Mouse (Mus musculus) mouse embryonic stem cell (cell line): Measurements from ENCODE around the gene Tmc7.

Experiments used
- in situ Hi-C, 2 experiments: fragments of 300-500 bp; cut with MboI; formaldehyde crosslinking; loops; 1 replicate in 1 of 2; 3 replicates in 1 of 2; pipeline ENCODE4 v1.14.3; 2019 to 2020; ENCODE audit warnings: low sequenced_read_pairs in 2 of 2, low pct_unique_long_range_greater_than_20kb in 1 of 2, mixed read lengths in 1 of 2; ENCODE audit not compliant: unreplicated experiment in 1 of 2

The Tmc7 gene

DNA sequence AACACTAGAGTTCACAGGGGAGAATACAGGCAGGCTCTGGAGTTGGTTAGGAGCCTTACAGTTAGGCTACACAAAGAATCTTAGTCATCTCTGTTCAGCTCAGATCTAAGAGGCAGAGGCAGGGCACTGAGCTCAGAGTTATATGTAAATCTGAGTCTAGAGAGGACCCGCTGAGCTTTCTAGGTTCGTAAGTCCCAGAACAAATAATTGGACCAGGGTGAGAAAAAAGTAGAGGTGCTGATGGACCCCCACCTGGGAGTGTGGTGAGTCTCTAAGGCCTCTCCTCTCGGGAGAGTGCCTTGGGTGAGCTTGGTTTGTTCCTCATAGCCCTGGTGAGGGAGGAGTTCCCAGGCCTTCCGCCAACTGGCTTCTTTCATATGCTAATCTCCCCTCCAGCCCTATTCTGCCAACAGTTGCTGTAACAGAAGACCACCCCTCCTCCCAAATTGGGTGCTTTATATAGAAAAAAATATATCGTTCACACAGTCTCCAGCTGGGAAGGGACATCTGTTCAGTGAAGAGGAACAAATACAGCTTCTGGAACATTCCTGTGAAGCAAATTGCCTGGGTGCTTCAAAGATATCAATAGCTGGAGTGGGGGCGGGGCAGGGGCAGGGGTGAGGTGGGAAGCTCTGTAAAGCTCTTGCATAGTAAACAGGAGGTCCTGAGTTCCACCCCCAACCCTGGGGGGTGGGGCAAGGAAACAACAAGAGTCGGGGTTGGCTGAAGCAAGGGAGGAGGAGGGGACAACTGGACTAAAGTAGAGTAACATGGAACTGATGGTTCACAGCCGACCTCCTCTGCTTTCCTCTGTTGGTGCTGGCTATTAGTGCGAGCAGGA is 9.3 kb upstream of the Tmc7 start:
- in situ Hi-C loops = loop anchor here in 1 of 2 experiments (10.0 kb wide), 1 partner anchor 101 kb away; no protein-coding TSS in a partner anchor

DNA sequence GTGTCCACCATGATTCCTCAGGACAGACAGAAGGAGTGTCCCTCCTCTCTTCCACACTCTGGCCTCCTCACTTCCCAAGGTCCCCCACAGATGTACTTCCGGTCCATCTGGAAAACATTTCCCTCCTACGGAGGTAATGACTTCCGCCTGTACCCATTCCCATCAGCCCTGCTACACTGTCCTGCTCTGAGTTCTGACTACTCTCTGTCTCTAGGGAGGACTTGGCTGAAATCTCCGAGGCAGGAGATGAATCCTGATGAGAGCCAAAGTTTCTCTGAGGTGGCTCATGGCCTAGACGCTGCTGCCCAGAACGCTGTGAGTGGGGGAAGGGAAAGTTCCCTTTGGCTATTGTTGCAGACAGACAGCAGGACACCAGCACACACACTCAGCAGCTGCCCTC is 7.6 kb upstream of the Tmc7 start:
- in situ Hi-C loops = loop anchor here in 1 of 2 experiments (10.0 kb wide), 1 partner anchor 103 kb away; no protein-coding TSS in a partner anchor

DNA sequence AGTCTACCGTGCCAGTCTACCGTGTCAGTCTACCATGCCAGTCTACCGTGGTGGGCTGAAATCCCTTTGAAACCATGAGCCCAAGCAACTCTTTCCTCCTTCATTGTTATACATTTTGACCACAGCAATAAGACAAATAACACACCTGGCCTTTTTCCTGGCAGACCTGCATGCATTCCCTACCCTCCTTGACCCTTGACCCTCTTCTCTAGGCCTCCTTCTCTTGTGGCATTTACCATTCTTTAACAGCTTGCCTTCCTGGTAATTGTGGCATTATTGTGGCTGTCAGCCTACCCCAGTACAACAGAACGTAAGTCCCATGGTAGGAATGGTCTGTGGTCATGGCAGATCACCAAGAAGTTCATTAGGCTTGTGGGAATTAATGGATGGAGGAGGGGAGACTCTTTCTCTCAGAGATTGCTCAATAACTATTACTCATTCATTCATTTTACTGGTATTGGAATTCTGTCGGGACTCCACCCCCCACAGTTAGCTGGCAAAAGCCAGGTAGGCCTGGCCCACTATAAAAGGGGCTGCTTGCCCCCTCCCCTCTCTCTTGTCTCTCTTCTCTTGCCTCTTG is 6.3 kb upstream of the Tmc7 start:
- in situ Hi-C loops = loop anchor here in 1 of 2 experiments (10.0 kb wide), 1 partner anchor 104 kb away; no protein-coding TSS in a partner anchor

DNA sequence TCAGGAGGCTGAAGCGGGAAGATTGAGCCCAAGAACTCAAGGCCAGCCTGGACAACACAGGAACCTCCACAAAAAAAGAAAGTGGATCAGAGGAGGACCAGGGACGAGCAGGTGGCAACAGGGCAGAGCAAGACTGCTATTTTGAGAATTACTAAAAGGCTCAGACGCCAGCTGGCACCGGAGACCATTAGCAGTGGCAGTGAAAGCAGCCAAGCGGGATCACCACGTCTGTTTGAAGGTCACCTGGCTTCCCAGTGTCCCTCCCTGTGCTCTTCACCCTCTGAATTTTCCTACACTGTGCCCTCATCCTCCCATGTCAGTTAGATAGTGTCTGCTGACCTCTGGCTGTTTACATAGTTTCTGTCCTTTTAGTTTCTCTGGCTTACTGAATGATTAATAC is 1.3 kb upstream of the Tmc7 start:
- in situ Hi-C loops = no loop called here

DNA sequence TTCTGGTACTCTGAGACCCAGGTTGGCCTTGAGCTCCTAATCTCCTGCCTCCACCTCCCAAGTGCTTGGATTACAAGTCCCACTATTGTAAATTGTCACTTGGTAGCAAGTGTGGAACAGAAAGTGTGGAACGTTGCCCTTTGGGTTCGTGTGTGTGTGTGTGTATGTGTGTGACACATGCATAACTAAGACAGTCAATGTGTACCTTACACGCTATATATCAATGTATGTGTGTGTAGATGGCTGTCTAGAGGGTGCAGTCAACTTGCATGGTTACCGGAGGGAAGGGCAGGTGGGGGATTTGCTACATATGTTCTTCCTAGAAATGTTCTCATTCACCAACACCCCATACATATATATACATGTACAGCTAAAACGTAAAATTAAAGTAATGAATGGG is 390 bp upstream of the Tmc7 start:
- in situ Hi-C loops = no loop called here

DNA sequence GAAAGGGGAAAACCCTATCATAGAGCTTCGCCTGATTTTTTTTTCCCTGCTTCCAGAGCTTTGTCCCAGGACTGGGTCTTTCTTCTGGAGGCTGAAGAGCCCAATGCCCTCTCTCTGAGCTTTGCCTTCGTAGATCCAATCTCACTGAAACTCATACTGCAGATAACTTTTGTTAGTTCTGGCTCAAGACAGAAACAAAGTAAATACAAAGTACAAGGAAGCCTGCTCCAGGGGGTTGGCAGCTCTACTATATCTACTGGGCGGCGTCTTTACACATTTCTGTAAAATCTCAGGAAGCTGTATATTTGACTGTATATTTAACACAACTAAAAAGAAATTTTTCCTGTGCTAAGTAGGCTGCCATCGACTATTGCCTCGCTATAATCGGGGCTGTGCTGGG is 715 bp downstream of the Tmc7 start:
- in situ Hi-C loops = no loop called here

DNA sequence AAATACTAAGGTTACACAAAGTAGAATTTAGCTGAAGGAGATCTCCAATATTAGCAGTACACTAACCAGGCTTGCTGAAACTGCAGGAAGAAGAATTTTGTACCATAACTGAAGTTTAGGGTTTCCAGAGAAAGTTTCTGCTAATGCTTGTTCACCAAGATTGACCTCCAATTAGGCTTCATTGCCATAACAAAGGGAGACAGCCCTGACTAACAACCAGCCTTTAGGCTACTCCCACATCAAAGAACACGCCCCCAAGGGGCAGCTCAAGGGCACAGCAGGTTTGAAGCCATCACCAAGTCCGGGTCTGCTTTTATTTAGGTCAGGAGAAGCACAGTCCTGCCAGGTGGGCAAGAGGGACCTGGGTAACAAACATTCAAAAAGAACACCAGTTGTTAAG is 4.6 kb downstream of the Tmc7 start:
- in situ Hi-C loops = no loop called here

DNA sequence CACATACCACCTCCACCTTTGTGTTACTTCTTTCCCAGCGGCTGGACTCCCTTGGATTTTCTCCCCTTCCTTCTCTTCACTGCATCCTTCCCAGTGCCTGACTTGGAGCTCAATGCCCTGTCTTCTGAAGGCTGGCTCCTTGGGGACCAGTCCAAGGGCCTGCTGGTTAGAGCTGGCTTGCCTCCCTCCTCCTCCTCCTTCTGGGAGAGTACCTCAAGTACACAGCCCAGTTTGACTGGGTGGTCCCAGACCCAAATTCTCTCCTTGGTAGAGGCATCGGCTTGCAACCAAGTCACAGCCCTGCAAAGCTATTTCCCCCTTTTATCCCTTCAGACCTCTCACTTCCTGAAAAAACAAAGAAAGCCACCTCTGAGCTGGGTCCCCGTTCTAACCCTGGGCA is 6.3 kb downstream of the Tmc7 start:
- in situ Hi-C loops = no loop called here

DNA sequence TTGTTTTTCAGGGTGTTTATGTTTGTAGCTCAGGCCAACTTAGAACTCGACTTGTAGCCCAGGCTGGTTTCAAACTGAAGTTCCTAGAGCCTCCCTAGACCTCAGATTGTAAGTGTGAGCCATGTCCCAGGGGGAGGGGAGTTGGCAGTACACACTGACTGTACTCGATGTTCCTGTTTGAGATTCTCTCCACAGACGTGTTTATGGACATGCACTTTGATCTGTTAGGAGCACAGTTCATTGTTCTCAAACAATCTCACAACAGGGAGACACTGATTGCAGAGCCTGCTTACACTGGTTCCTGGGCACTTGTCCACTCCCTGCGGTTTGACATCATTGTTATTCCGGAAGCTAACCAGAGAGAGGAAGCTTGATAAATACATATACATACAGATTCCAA is 12.5 kb downstream of the Tmc7 start:
- in situ Hi-C loops = no loop called here

DNA sequence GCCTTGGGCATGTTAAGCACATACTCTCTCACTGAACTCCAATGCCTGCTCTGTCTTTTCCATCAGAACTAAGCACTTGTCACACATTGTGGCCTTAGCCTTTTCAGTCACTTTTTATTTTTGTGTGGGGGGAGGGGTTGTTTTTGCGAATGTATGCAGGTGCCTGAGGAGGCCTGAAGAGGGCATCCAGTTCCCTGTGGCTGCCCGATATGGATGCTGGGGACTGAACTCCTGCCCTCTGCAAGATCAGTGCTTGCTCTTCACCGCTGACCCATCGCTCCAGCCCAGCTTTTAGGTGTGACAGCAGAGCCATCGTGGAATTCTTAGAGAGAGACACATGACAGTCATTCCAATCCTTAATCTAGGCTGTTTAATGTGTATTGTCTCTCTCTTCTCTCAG is 13.2 kb downstream of the Tmc7 start:
- in situ Hi-C loops = no loop called here

DNA sequence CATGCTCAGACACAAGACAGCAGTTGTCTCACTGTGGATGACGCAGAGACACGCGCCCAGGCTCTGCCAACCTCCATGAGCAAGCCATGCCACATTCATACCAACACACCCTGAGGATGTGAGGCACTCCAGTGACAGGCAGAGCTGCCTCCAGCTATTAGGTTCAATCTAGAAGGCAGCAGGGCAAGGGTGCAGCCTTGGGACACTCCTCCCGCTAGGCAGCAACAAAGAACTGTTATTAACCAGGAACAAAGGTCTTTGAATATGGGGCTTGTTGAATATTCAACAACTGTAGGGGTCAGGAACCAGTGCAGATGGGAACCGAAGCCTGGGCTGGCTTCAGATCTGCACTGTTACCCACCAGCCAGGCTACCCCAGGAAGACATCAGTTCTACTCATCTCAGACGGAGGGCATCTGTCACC is 15.4 kb downstream of the Tmc7 start:
- in situ Hi-C loops = no loop called here

DNA sequence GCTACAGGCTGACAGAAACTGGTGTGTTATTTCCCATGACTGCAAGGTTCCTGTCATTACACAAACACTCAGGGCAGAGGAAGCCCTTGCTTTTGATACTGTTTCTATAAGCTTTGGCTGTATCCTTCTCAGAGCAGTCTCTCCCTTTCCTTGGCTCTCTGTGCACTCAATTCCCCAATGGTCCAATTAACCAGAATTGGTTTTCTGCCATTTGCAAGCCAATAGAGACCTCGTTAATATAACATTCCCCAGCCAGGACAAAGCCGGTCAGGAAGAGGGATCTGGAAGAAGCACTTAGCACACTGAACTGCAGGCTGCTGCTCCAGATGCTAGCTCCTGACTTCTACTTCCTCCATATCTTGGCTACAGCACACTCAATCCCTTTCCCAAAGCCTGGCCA is 30.2 kb downstream of the Tmc7 start:
- in situ Hi-C loops = no loop called here

DNA sequence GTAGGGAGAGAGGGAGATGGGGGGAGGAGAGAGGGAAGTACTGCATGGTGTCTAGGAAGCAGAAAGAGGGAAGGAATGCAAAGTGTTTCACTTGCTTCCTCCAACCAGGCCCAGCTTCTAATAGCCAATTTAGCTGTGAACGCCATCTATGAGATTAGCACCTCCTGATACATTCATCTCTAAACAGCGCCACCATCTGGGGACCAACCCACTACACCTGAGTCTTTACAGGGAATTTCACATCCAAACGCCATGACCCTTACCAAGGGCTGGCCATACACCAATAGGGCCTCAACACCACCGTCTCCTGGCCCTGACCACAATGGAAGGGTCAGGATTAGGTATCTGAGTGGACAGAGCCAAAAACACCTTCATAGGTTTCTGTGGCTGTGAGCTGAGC is 30.7 kb downstream of the Tmc7 start:
- in situ Hi-C loops = no loop called here

DNA sequence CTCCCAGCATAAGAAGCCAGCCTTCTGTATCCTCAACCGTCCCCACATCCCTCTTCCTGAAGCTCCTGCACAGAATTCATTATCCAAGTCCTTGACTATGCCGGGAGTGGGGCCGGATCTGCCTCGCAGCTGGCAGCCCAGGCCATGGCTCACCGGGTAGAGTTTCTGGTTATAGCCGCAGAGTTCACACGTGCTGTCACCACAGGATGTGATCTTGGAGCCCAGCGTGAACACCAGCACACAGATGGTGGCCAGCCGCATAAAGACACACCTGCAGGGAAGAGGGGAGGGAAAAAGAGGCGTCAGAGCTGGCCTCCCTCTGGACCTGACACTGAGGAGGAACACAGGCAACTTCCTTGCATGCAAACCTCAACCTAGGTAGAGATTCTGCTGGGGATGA is 37.1 kb downstream of the Tmc7 start:
- in situ Hi-C loops = no loop called here

DNA sequence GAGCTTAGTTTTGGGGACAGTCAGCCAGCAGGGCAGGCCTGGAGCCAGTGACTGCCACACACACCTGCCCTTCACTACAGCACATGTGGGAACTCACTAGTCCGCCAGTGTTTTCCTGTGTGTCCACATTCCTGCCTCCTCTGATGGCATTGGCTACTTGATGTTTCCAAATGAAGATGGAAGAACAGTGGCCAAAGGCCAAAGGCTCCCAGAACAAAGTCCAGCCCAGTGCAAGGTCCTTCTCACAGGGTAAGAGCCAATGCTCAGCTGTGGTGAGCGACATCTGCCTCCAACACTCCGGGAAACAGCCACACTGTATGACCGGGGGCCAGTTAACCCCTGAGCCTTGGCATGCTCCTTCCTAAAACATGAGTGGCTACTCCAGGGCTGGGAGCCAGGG is 40.4 kb downstream of the Tmc7 start:
- in situ Hi-C loops = no loop called here

DNA sequence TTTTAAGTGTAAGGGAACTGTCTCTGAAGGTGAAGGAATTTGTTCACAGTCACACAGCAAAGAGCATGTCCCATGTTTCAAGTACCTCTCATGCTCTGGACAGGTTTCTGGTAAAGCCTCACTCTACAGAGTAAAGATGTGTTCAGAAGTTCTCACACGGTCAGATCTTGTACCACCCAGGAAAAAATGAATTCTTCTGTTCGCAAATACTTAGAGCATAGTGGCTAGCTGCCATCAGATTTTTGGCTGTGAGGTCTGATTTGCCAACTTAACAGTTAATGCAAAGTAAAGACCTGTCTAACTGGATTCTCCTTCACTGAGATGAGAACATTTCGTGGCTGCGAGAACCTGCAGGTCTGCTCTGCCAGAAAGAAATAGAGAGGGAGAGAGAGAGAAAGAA is 49.5 kb downstream of the Tmc7 start:
- in situ Hi-C loops = no loop called here

DNA sequence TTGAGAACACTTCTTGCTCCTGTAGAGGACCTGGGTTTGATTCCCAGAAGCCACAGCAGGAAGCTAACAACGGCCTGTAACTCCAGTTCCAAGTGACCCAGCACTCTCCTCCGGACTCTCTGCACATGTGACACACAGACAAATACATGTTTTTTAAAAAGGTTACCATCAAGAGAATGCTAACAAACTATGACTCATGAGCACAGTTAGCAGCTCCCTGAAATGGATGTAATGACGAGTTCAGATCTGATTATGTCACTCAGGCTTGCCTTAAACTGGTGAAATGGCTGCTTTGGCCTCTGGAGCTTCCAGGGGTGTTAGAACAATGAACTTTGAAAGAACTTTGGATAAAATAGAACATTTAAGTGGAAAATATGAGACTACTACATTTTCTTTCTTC is 50.2 kb downstream of the Tmc7 start:
- in situ Hi-C loops = no loop called here

DNA sequence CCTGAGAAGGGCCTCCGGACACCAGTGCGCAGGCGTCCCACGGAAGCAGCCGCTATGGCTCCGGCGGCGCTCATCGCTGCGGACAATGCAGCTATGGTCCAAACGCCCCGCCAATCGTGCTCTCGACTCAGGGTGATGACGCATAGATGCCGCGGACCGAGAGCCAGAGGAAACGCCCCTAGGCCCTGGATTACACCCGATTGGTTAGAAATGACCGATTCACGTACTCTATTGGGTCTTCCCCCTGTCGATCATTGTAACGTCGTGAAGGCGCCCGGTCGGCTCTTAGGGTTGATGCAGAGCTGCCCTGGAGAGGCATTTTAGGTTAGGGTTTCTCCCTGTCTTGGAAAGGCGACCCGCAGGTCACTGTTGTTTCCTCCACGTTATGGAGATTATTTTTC is 51.4 kb downstream of the Tmc7 start, which contains the start of gene Coq7:
TSS of gene Coq7 (minus strand) at position 179 of the 401 bp plus-strand sequence.
- in situ Hi-C loops = no loop called here

DNA sequence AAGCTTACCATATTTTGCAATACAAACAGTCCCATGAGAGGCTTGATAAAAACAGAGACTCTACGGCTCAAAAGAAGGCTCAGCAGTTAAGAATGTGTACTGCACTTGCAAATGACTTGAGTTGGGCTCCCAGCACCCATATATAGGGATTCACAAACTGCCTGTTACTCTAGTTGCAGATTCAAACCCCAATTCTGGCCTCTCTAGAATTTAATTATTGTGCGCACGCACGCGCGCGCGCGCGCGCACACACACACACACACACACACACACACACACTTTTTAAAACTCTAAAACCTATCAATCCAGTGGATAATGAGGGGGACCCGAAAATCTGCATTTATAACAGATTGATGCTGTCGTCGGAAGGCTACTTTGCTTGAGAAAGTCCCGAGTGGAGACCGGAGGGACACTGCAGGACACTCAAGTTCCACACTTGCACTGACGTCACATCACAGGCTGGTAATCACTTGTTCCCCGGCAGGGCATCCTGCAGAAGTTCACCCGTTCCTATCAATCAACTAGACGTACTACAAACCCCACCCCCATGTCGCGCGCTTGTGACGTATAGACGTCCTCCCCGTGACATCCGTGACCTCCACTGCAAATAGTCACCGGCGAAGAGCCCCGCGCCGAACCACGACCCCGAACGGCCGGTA is 51.9 kb downstream of the Tmc7 start:
- in situ Hi-C loops = no loop called here
